Mouse (Mus musculus): Measurements from ENCODE around the gene Lzic.

DNA sequence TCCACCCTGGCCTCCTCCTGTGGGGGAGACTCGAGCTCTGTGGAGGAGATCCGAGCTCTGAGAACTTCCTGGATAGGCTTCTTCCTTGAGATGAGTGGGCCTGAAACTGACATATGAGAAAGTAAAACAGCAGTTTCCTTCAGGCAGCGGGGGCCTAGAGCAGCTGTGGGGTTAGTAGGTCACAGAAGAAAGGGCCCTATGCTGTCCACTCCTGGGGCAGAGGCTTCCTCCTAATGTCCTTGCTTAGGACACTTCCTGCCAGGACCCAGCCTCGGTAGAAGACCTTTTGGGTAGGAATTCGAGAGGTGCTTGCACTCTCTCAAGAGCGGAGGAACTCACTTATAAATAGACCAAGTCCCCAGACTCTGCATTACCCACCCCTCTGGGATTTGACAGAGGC is 44.7 kb downstream of the Lzic start:
- no peak for TF ChIP-seq FLI1 (IDR thresholded peaks at IDR 0.05; ENCODE audit: low read length)
- no peak for TF ChIP-seq GATA1 (IDR thresholded peaks at IDR 0.05; ENCODE audit: borderline replicate concordance, low read length)

Measured in megakaryocyte, embryonic 14.5 days (primary cell).